Mouse (Mus musculus): ENCODE data around the gene Rala. TPM values are rescaled to one million over a fixed set of nuclear protein-coding genes. Genes with fewer than 3 reads are reported as not detected.

Gene Rala
- polyA plus RNA-seq, 1 experiment from 2014 or later: 141 TPM

GRCm38 (mm10) chr13:17866741-17867140 lies 77.3 kb downstream of the Rala start:
- H3K36me3 ChIP-seq: no peaks in the 10 kb centered on the region
- no peaks in the 10 kb centered on the region for H3K27me3 ChIP-seq
- no peak for ATAC-seq (ENCODE audit: low FRiP score, low read depth)
- H3K4me2 ChIP-seq (replicated peaks): no peak overlapping the region
- H3K9ac ChIP-seq (replicated peaks): no peak overlapping the region
- 89% methylated on average over 2 of the region's 2 CpGs for WGBS
- H3K4me3 ChIP-seq: no peak overlapping the region
- H3K9me3 ChIP-seq: no peaks in the 10 kb centered on the region
- no peak overlapping the region for H3K27ac ChIP-seq (replicated peaks)
- H3K4me1 ChIP-seq: no peaks in the 10 kb centered on the region

GRCm38 (mm10) chr13:17860536-17860935 lies 83.5 kb downstream of the Rala start:
- no peak for ATAC-seq (ENCODE audit: low FRiP score, low read depth)
- Histone ChIP-seq H3K27ac (replicated peaks) (no peak overlapping the region), H3K27me3 (no peaks in the 10 kb centered on the region), H3K9ac (replicated peaks) (no peak overlapping the region), H3K4me2 (replicated peaks) (no peak overlapping the region), H3K36me3 (no peaks in the 10 kb centered on the region), H3K4me3 (no peak overlapping the region), H3K4me1 (peaks cover 2% of the 10 kb centered on the region; the same call in 1 of the 2 replicates), H3K9me3 (no peaks in the 10 kb centered on the region)
- 93% methylated on average over 6 of the region's 6 CpGs for WGBS

DNA sequence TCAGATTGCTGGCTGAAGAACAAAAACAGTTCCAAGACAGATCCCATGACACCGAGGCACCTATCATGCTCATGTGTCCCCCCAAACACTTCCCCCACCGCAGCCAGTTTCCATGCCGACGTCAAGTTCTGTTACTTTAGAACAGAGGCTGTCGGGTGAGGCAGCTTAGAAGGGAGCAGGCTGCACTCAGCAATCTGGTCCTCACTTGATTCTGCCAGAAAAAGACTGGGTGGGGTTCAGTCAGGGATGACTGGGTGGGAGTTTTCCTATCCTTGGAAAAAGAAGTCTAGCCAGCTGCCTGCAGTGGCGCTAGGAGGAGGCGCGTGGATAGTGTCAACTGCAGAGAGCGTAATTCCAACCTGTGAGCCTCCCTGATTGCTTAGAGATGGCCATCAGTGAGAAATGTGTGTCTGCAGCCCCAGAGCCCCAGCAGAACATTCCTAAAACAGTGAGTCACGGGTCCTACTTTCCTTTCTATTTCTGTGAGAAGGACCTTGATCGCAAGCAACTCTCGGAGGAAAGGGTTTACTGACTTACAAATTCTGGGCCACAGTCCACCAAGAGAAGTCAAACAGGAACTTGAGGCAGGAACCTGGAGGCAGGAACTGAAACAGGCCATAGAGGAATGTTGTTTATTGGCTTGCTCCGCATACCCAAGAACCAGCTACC lies 84.5 kb downstream of the Rala start:
- 86% methylated on average over 13 of the region's 13 CpGs for WGBS
- Histone ChIP-seq H3K27me3 (no peaks in the 10 kb centered on the region), H3K36me3 (no peaks in the 10 kb centered on the region), H3K9me3 (no peaks in the 10 kb centered on the region), H3K4me2 (replicated peaks) (no peak overlapping the region), H3K9ac (replicated peaks) (no peak overlapping the region), H3K27ac (replicated peaks) (no peak overlapping the region), H3K4me3 (no peak overlapping the region), H3K4me1 (peaks cover 4% of the 10 kb centered on the region; the same call in 1 of the 2 replicates)
- ATAC-seq (ENCODE audit: low FRiP score, low read depth): no peak

GRCm38 (mm10) chr13:17857046-17857445 lies 87.0 kb downstream of the Rala start:
- Histone ChIP-seq H3K4me3 (no peak overlapping the region), H3K4me2 (replicated peaks) (no peak overlapping the region), H3K9ac (replicated peaks) (no peak overlapping the region), H3K27me3 (no peaks in the 10 kb centered on the region), H3K9me3 (no peaks in the 10 kb centered on the region), H3K4me1 (peaks cover 4% of the 10 kb centered on the region; the same call in 1 of the 2 replicates), H3K27ac (replicated peaks) (no peak overlapping the region), H3K36me3 (no peaks in the 10 kb centered on the region)
- WGBS: 80% methylated on average over 9 of the region's 9 CpGs
- ATAC-seq (ENCODE audit: low FRiP score, low read depth): no peak

GRCm38 (mm10) chr13:17855492-17856138 lies 88.4 kb downstream of the Rala start:
- ATAC-seq (ENCODE audit: low FRiP score, low read depth): peak; percentile 69
- 10% methylated on average over 13 of the region's 13 CpGs for WGBS

GRCm38 (mm10) chr13:17854755-17855154 lies 89.3 kb downstream of the Rala start:
- H3K4me2 ChIP-seq (replicated peaks): no peak overlapping the region
- H3K27me3 ChIP-seq: no peaks in the 10 kb centered on the region
- no peaks in the 10 kb centered on the region for H3K36me3 ChIP-seq
- peaks cover 4% of the 10 kb centered on the region; the same call in 1 of the 2 replicates for H3K4me1 ChIP-seq
- WGBS: 68% methylated on average over 6 of the region's 6 CpGs
- H3K9ac ChIP-seq (replicated peaks): no peak overlapping the region
- ATAC-seq (ENCODE audit: low FRiP score, low read depth): no peak
- no peak overlapping the region for H3K27ac ChIP-seq (replicated peaks)
- no peaks in the 10 kb centered on the region for H3K9me3 ChIP-seq
- no peak overlapping the region for H3K4me3 ChIP-seq

More at GRCm38 (mm10) chr13:17855492-17856138, 88.4 kb downstream of the Rala start:
- H3K36me3 ChIP-seq: no peaks in the 10 kb centered on the region
- peak overlapping the region; percentile 29 for H3K4me2 ChIP-seq (replicated peaks)
- no peaks in the 10 kb centered on the region for H3K9me3 ChIP-seq
- no peak overlapping the region for H3K4me3 ChIP-seq
- H3K4me1 ChIP-seq: peaks cover 4% of the 10 kb centered on the region; the same call in 1 of the 2 replicates
- H3K9ac ChIP-seq (replicated peaks): no peak overlapping the region
- no peak overlapping the region for H3K27ac ChIP-seq (replicated peaks)
- no peaks in the 10 kb centered on the region for H3K27me3 ChIP-seq

GRCm38 (mm10) chr13:17843336-17843735 lies 100.7 kb downstream of the Rala start:
- ATAC-seq (ENCODE audit: low FRiP score, low read depth): no peak
- Histone ChIP-seq H3K4me3 (no peak overlapping the region), H3K4me1 (no peaks in the 10 kb centered on the region), H3K27me3 (no peaks in the 10 kb centered on the region), H3K9ac (replicated peaks) (no peak overlapping the region), H3K36me3 (no peaks in the 10 kb centered on the region), H3K9me3 (no peaks in the 10 kb centered on the region), H3K27ac (replicated peaks) (no peak overlapping the region), H3K4me2 (replicated peaks) (no peak overlapping the region)
- WGBS: 86% methylated on average over 2 of the region's 2 CpGs

GRCm38 (mm10) chr13:17842756-17843155 lies 101.3 kb downstream of the Rala start:
- no peak for ATAC-seq (ENCODE audit: low FRiP score, low read depth)
- no peaks in the 10 kb centered on the region for H3K4me1 ChIP-seq
- no peaks in the 10 kb centered on the region for H3K27me3 ChIP-seq
- no peak overlapping the region for H3K9ac ChIP-seq (replicated peaks)
- H3K4me2 ChIP-seq (replicated peaks): no peak overlapping the region
- no peaks in the 10 kb centered on the region for H3K36me3 ChIP-seq
- 31% methylated on average over 4 of the region's 4 CpGs for whole genome bisulfite sequencing
- no peak overlapping the region for H3K4me3 ChIP-seq
- H3K9me3 ChIP-seq: no peaks in the 10 kb centered on the region
- H3K27ac ChIP-seq (replicated peaks): no peak overlapping the region

DNA sequence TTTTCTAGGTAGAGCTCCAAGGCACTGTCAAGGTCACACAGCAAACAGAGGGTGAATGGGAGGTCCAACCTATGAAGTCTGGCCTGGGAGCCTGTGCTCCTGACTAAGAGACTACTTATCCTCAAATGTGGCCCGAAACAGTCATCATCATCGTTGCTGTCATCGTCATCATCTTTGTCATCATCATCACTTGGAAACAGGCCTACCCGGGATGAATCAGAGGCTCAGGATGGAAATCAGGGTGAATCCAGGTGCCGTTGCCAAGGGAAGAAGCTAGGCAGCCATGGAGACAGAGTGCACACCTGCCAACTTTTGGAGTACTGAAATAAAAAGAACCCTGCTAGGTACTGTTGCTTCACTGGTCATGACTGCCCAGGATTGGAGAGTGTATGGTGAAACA lies 104.9 kb downstream of the Rala start:
- no peak for ATAC-seq (ENCODE audit: low FRiP score, low read depth)

DNA sequence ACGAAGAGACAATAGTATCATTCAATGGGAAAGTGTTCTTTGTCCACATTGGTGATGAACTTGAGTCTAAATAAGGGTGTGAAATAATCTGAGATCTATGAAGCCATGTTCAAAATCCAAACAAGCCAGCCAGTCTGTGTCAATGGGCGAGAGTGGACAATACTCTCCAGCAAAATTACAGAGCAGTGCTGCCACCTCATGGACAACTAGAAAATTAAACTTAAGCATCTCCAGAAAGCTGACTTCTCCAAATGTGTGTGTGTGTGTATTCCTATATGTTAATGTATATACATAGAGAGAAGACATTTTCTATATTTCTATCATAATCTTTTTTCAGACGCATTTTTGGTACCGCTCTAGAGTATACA lies 105.6 kb downstream of the Rala start:
- H3K4me3 ChIP-seq: no peak overlapping the region
- 33% methylated on average over 4 of the region's 4 CpGs for WGBS
- ATAC-seq (ENCODE audit: low FRiP score, low read depth): peak; percentile 57; the same call in 1 of the 2 replicates

More for the DNA sequence above, 104.9 kb downstream of the Rala start:
- Histone ChIP-seq H3K27ac (replicated peaks) (no peak overlapping the region), H3K4me1 (no peaks in the 10 kb centered on the region), H3K4me3 (no peak overlapping the region), H3K9ac (replicated peaks) (no peak overlapping the region), H3K27me3 (no peaks in the 10 kb centered on the region), H3K4me2 (replicated peaks) (no peak overlapping the region), H3K9me3 (no peaks in the 10 kb centered on the region), H3K36me3 (no peaks in the 10 kb centered on the region)
- 91% methylated on average over 5 of the region's 5 CpGs for WGBS

DNA sequence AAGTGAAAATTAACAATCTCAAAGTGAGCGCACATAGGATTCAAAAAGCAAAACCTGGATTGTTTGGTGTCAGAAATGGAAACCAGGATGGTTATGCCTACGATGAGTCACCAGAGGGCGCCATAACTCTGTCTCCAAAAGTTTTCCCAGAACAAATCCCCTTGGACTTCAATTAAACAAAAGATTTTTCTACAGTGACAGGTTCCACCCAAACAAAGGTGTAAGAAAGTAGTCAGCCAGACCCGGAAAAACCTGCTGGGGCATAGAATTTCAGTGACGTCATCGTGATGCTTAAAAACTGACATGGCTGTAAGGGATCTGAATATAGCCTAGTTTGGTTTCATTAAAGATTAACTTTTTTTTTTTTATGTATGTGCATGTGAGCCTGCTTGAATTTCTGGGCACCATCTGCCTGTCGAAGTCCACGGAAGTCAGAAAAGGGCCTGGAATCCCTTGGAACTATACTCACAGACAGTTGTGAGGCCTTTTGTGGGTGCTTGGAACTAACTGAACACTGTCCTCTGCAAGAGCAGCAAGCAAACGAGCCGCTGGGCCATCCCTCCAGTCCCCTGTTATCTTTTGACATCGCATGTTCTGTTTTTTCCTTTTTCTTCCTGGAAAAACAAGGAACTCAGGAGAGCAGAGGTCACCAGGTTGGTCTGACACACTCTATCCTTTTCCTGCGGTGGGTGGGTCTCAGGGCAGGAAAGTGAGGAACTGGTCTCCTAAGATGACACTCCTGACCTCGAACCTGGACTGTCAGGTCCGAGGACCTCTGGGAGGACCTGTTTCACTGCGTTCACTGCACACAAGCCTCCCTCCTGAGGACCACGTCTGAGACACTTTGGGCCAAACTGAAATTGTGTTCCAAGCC lies 106.2 kb downstream of the Rala start:
- H3K27ac ChIP-seq (replicated peaks): no peak overlapping the region
- no peak overlapping the region for H3K4me3 ChIP-seq
- no peaks in the 10 kb centered on the region for H3K9me3 ChIP-seq
- no peaks in the 10 kb centered on the region for H3K27me3 ChIP-seq
- 49% methylated on average over 16 of the region's 16 CpGs for WGBS
- ATAC-seq (ENCODE audit: low FRiP score, low read depth): peak; percentile 38; the same call in 1 of the 2 replicates
- no peaks in the 10 kb centered on the region for H3K4me1 ChIP-seq
- no peaks in the 10 kb centered on the region for H3K36me3 ChIP-seq
- no peak overlapping the region for H3K9ac ChIP-seq (replicated peaks)
- no peak overlapping the region for H3K4me2 ChIP-seq (replicated peaks)

More for the DNA sequence above, 105.6 kb downstream of the Rala start:
- H3K9ac ChIP-seq (replicated peaks): no peak overlapping the region
- H3K4me2 ChIP-seq (replicated peaks): no peak overlapping the region
- no peaks in the 10 kb centered on the region for H3K27me3 ChIP-seq
- no peaks in the 10 kb centered on the region for H3K9me3 ChIP-seq
- H3K36me3 ChIP-seq: no peaks in the 10 kb centered on the region
- H3K4me1 ChIP-seq: no peaks in the 10 kb centered on the region
- no peak overlapping the region for H3K27ac ChIP-seq (replicated peaks)

DNA sequence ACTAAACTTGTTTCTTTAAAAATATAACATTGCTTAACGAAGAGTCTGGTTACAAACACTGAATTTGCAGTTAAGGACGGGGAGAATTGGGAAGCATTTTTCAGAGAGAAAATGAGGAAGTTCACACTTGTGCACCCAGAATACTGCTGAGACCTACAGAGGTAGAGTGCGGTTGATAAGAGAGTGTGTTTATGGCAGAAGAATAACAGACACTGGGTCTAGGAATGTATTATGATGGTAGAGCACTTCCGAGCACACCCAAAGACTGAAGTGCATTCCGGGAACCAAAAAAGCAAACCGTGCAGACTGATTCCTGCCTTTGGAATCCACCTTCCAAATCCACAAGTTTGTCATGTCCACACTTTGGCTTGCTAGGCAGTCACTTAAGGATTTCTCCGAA lies 107.2 kb downstream of the Rala start:
- 85% methylated on average over 7 of the region's 7 CpGs for WGBS
- Histone ChIP-seq H3K4me1 (no peaks in the 10 kb centered on the region), H3K4me2 (replicated peaks) (no peak overlapping the region)

More for the DNA sequence above, 107.2 kb downstream of the Rala start:
- no peak for ATAC-seq (ENCODE audit: low FRiP score, low read depth)
- H3K36me3 ChIP-seq: no peaks in the 10 kb centered on the region
- no peak overlapping the region for H3K27ac ChIP-seq (replicated peaks)
- no peaks in the 10 kb centered on the region for H3K27me3 ChIP-seq
- H3K9me3 ChIP-seq: no peaks in the 10 kb centered on the region
- no peak overlapping the region for H3K9ac ChIP-seq (replicated peaks)
- H3K4me3 ChIP-seq: no peak overlapping the region

Data from midbrain, embryonic 12.5 days (tissue).